Mouse (Mus musculus): Measurements from ENCODE around the gene Mgmt. TPM values are rescaled to one million over a fixed set of nuclear protein-coding genes. Genes with fewer than 3 reads are reported as not detected.

Gene Mgmt
- polyA plus RNA-seq, 1 experiment, result 1.6 TPM

GRCm38 (mm10) chr7:136924610-136925260, 30.3 kb downstream of the Mgmt start:
- no peaks in the 10 kb centered on the region for H3K4me1 ChIP-seq (ENCODE audit: control insufficient read depth, insufficient read depth, insufficient read length)
- H3K27me3 ChIP-seq (ENCODE audit: control insufficient read depth, insufficient read depth, low read length), result no peaks in the 10 kb centered on the region
- no peak overlapping the region for H3K4me3 ChIP-seq (ENCODE audit: extremely low read depth, insufficient read depth, insufficient read length)
- no peaks in the 10 kb centered on the region for H3K36me3 ChIP-seq (ENCODE audit: control insufficient read depth, insufficient read depth, low read length)
- H3K27ac ChIP-seq (ENCODE audit: insufficient read depth, low read length), result no peak overlapping the region
- DNase-seq (ENCODE audit: low read depth in 1 of 2, low spot score in 2 of 2), result no peak
- TF ChIP-seq CTCF (IDR thresholded peaks at IDR 0.05; ENCODE audit: extremely low read depth, insufficient read depth, insufficient read length, insufficient replicate concordance) (no peak), POLR2A (IDR thresholded peaks at IDR 0.05; ENCODE audit: low read depth, low read length) (no peak)
- WGBS, result 90% methylated on average over 18 of the region's 18 CpGs

GRCm38 (mm10) chr7:136926178-136926577, 31.8 kb downstream of the Mgmt start:
- WGBS, result 93% methylated on average over 9 of the region's 9 CpGs
- TF ChIP-seq CTCF (IDR thresholded peaks at IDR 0.05; ENCODE audit: extremely low read depth, insufficient read depth, insufficient read length, insufficient replicate concordance) (no peak), POLR2A (IDR thresholded peaks at IDR 0.05; ENCODE audit: low read depth, low read length) (no peak)
- Histone ChIP-seq H3K4me3 (ENCODE audit: extremely low read depth, insufficient read depth, insufficient read length) (no peak overlapping the region), H3K4me1 (ENCODE audit: control insufficient read depth, insufficient read depth, insufficient read length) (no peaks in the 10 kb centered on the region), H3K27me3 (ENCODE audit: control insufficient read depth, insufficient read depth, low read length) (no peaks in the 10 kb centered on the region), H3K27ac (ENCODE audit: insufficient read depth, low read length) (no peak overlapping the region), H3K36me3 (ENCODE audit: control insufficient read depth, insufficient read depth, low read length) (no peaks in the 10 kb centered on the region)
- DNase-seq (ENCODE audit: low read depth in 1 of 2, low spot score in 2 of 2), result no peak

- Histone ChIP-seq H3K36me3 (ENCODE audit: control insufficient read depth, insufficient read depth, low read length) (no peaks in the 10 kb centered on the region), H3K27ac (ENCODE audit: insufficient read depth, low read length) (no peak overlapping the region), H3K4me1 (ENCODE audit: control insufficient read depth, insufficient read depth, insufficient read length) (no peaks in the 10 kb centered on the region), H3K4me3 (ENCODE audit: extremely low read depth, insufficient read depth, insufficient read length) (no peak overlapping the region), H3K27me3 (ENCODE audit: control insufficient read depth, insufficient read depth, low read length) (no peaks in the 10 kb centered on the region)
- DNase-seq (ENCODE audit: low read depth in 1 of 2, low spot score in 2 of 2), result no peak
- 92% methylated on average over 3 of the region's 3 CpGs for WGBS
- TF ChIP-seq CTCF (IDR thresholded peaks at IDR 0.05; ENCODE audit: extremely low read depth, insufficient read depth, insufficient read length, insufficient replicate concordance), result no peak
- no peak for TF ChIP-seq POLR2A (IDR thresholded peaks at IDR 0.05; ENCODE audit: low read depth, low read length)
Observed at GRCm38 (mm10) chr7:136930451-136930850, 36.0 kb downstream of the Mgmt start.

GRCm38 (mm10) chr7:136933367-136933766, 39.0 kb downstream of the Mgmt start:
- H3K4me3 ChIP-seq (ENCODE audit: extremely low read depth, insufficient read depth, insufficient read length), result no peak overlapping the region
- no peaks in the 10 kb centered on the region for H3K36me3 ChIP-seq (ENCODE audit: control insufficient read depth, insufficient read depth, low read length)
- no peak overlapping the region for H3K27ac ChIP-seq (ENCODE audit: insufficient read depth, low read length)
- TF ChIP-seq CTCF (IDR thresholded peaks at IDR 0.05; ENCODE audit: extremely low read depth, insufficient read depth, insufficient read length, insufficient replicate concordance) (no peak), POLR2A (IDR thresholded peaks at IDR 0.05; ENCODE audit: low read depth, low read length) (no peak)
- no peaks in the 10 kb centered on the region for H3K27me3 ChIP-seq (ENCODE audit: control insufficient read depth, insufficient read depth, low read length)
- 93% methylated on average over 3 of the region's 3 CpGs for WGBS
- no peak for DNase-seq (ENCODE audit: low read depth in 1 of 2, low spot score in 2 of 2)
- H3K4me1 ChIP-seq (ENCODE audit: control insufficient read depth, insufficient read depth, insufficient read length), result no peaks in the 10 kb centered on the region; the same call in 1 of the 2 replicates

- Histone ChIP-seq H3K4me1 (ENCODE audit: control insufficient read depth, insufficient read depth, insufficient read length) (no peaks in the 10 kb centered on the region; the same call in 1 of the 2 replicates), H3K4me3 (ENCODE audit: extremely low read depth, insufficient read depth, insufficient read length) (no peak overlapping the region), H3K27ac (ENCODE audit: insufficient read depth, low read length) (no peak overlapping the region), H3K36me3 (ENCODE audit: control insufficient read depth, insufficient read depth, low read length) (no peaks in the 10 kb centered on the region), H3K27me3 (ENCODE audit: control insufficient read depth, insufficient read depth, low read length) (no peaks in the 10 kb centered on the region)
- no peak for DNase-seq (ENCODE audit: low read depth in 1 of 2, low spot score in 2 of 2)
- TF ChIP-seq CTCF (IDR thresholded peaks at IDR 0.05; ENCODE audit: extremely low read depth, insufficient read depth, insufficient read length, insufficient replicate concordance) (no peak), POLR2A (IDR thresholded peaks at IDR 0.05; ENCODE audit: low read depth, low read length) (no peak)
- WGBS, result 96% methylated on average over 5 of the region's 5 CpGs
Observed at GRCm38 (mm10) chr7:136934336-136934735, 39.9 kb downstream of the Mgmt start.

- H3K27ac ChIP-seq (ENCODE audit: insufficient read depth, low read length), result no peak overlapping the region
- no peak overlapping the region for H3K4me3 ChIP-seq (ENCODE audit: extremely low read depth, insufficient read depth, insufficient read length)
- 91% methylated on average over 7 of the region's 7 CpGs for WGBS
- H3K4me1 ChIP-seq (ENCODE audit: control insufficient read depth, insufficient read depth, insufficient read length), result no peaks in the 10 kb centered on the region; the same call in 1 of the 2 replicates
- H3K27me3 ChIP-seq (ENCODE audit: control insufficient read depth, insufficient read depth, low read length), result no peaks in the 10 kb centered on the region
- no peak for DNase-seq (ENCODE audit: low read depth in 1 of 2, low spot score in 2 of 2)
- TF ChIP-seq POLR2A (IDR thresholded peaks at IDR 0.05; ENCODE audit: low read depth, low read length) (no peak), CTCF (IDR thresholded peaks at IDR 0.05; ENCODE audit: extremely low read depth, insufficient read depth, insufficient read length, insufficient replicate concordance) (no peak)
- H3K36me3 ChIP-seq (ENCODE audit: control insufficient read depth, insufficient read depth, low read length), result no peaks in the 10 kb centered on the region
Observed at GRCm38 (mm10) chr7:136934784-136935183, 40.4 kb downstream of the Mgmt start.

- DNase-seq (ENCODE audit: low read depth in 1 of 2, low spot score in 2 of 2), result peak; percentile 9 to 23
- H3K36me3 ChIP-seq (ENCODE audit: control insufficient read depth, insufficient read depth, low read length), result no peaks in the 10 kb centered on the region
- no peak overlapping the region for H3K27ac ChIP-seq (ENCODE audit: insufficient read depth, low read length)
- no peaks in the 10 kb centered on the region; the same call in 1 of the 2 replicates for H3K4me1 ChIP-seq (ENCODE audit: control insufficient read depth, insufficient read depth, insufficient read length)
- H3K4me3 ChIP-seq (ENCODE audit: extremely low read depth, insufficient read depth, insufficient read length), result no peak overlapping the region
- no peaks in the 10 kb centered on the region for H3K27me3 ChIP-seq (ENCODE audit: control insufficient read depth, insufficient read depth, low read length)
- TF ChIP-seq CTCF (IDR thresholded peaks at IDR 0.05; ENCODE audit: extremely low read depth, insufficient read depth, insufficient read length, insufficient replicate concordance) (no peak), POLR2A (IDR thresholded peaks at IDR 0.05; ENCODE audit: low read depth, low read length) (no peak)
- WGBS, result 71% methylated on average over 4 of the region's 4 CpGs
Observed at GRCm38 (mm10) chr7:136938371-136938770, 44.0 kb downstream of the Mgmt start.
